Mouse (Mus musculus) intestine, embryonic 15.5 days (tissue): ENCODE results near the gene Wasf2. TPM values are rescaled to one million over a fixed set of nuclear protein-coding genes. Genes with fewer than 3 reads are reported as not detected.
A peak's percentile ranks its signal among the peaks of the same experiment; 100 is the strongest.

ENCODE experiments used
- ATAC-seq: fragments of 200-750 bp; cut with Nextera tagmentation; 2 replicates; pipeline ENCODE4 v1.8.0; 2017; ENCODE audit warnings: moderate TSS enrichment, moderate library complexity
- H3K27ac ChIP-seq: fragments of 300-500 bp; sonication (generic); 2 replicates; pipeline ENCODE4 v1.5.1; 2015; ENCODE audit warnings: mild to moderate bottlenecking, inconsistent platforms
- H3K27me3 ChIP-seq: fragments of 300-500 bp; sonication (generic); replicated peaks from 2 replicates; pipeline ENCODE4 v1.6.1; 2015; ENCODE audit warnings: inconsistent platforms
- H3K36me3 ChIP-seq: fragments of 300-500 bp; sonication (generic); 2 replicates; pipeline ENCODE4 v1.6.1; 2015; ENCODE audit warnings: inconsistent platforms
- H3K4me1 ChIP-seq: fragments of 300-500 bp; sonication (generic); replicated peaks from 2 replicates; pipeline ENCODE4 v1.6.1; 2015; ENCODE audit warnings: inconsistent platforms
- H3K4me2 ChIP-seq: fragments of 300-500 bp; sonication (generic); replicated peaks from 2 replicates; pipeline ENCODE4 v1.6.1; 2015; ENCODE audit warnings: mild to moderate bottlenecking, inconsistent platforms
- H3K4me3 ChIP-seq: fragments of 300-500 bp; sonication (generic); replicated peaks from 2 replicates; pipeline ENCODE4 v1.5.1; 2015; ENCODE audit warnings: inconsistent platforms
- H3K9ac ChIP-seq: fragments of 300-500 bp; sonication (generic); 2 replicates; pipeline ENCODE4 v1.6.1; 2015; ENCODE audit warnings: inconsistent platforms
- H3K9me3 ChIP-seq: fragments of 300-500 bp; sonication (generic); 2 replicates; pipeline ENCODE4 v1.6.1; 2016; ENCODE audit warnings: inconsistent platforms
- WGBS: fragments of 180-500 bp; shearing (Covaris S2); methylation state at CpG from one replicate; pipeline ENCODE4 v1.1.7; 2015; 5-methylcytosine and 5-hydroxymethylcytosine counted together
- polyA plus RNA-seq: library from polyadenylated mRNA; unstranded; fragments of >200 nt; fragmentation: Nextera tagmentation; extraction: Ambion mirVana; gene quantifications from 2 replicates; pipeline ENCODE4 v1.2.1, GENCODE M21; 2015

Wasf2 gene
- polyA plus RNA-seq, 1 experiment from 2014 or later = 115 TPM

- H3K9ac ChIP-seq = no peak overlapping the region
- no peak for ATAC-seq
- no peaks in the 10 kb centered on the region for H3K27me3 ChIP-seq
- 56% methylated on average over 1 of the region's 1 CpGs for WGBS
- 0 out of 2 replicates have a peak, but pooled peaks cover 3% of the 10 kb centered on the region for H3K4me1 ChIP-seq
- H3K4me2 ChIP-seq = no peak overlapping the region
- H3K27ac ChIP-seq = no peak overlapping the region
- H3K4me3 ChIP-seq = no peak overlapping the region
- no peaks in the 10 kb centered on the region for H3K9me3 ChIP-seq
- H3K36me3 ChIP-seq = peaks cover 6% of the 10 kb centered on the region; the same call in 1 of the 2 replicates
Measured at GRCm38 (mm10) chr4:133136946-133137345, 6.6 kb downstream of the Wasf2 start.

- no peak for ATAC-seq
- Histone ChIP-seq H3K9me3 (no peaks in the 10 kb centered on the region), H3K9ac (no peak overlapping the region), H3K27me3 (no peaks in the 10 kb centered on the region), H3K4me3 (no peak overlapping the region), H3K36me3 (peaks cover 6% of the 10 kb centered on the region; the same call in 1 of the 2 replicates), H3K27ac (no peak overlapping the region), H3K4me2 (no peak overlapping the region), H3K4me1 (no peaks in the 10 kb centered on the region)
- WGBS = 83% methylated on average over 4 of the region's 4 CpGs
Measured at GRCm38 (mm10) chr4:133138971-133139370, 8.7 kb downstream of the Wasf2 start.

- Histone ChIP-seq H3K27ac (no peak overlapping the region), H3K9me3 (no peaks in the 10 kb centered on the region), H3K36me3 (0 out of 2 replicates have a peak, but pooled peaks cover 3% of the 10 kb centered on the region), H3K9ac (no peak overlapping the region), H3K4me2 (no peak overlapping the region), H3K4me3 (no peak overlapping the region), H3K4me1 (peaks cover 17% of the 10 kb centered on the region), H3K27me3 (no peaks in the 10 kb centered on the region)
- 77% methylated on average over 5 of the region's 5 CpGs for whole genome bisulfite sequencing
- no peak for ATAC-seq
Measured at GRCm38 (mm10) chr4:133155006-133155405, 24.7 kb downstream of the Wasf2 start.

GRCm38 (mm10) chr4:133155726-133156125 is 25.4 kb downstream of the Wasf2 start:
- no peak overlapping the region for H3K4me2 ChIP-seq
- H3K4me3 ChIP-seq = no peak overlapping the region
- no peaks in the 10 kb centered on the region for H3K27me3 ChIP-seq
- H3K9ac ChIP-seq = no peak overlapping the region
- WGBS = 77% methylated on average over 6 of the region's 6 CpGs
- H3K27ac ChIP-seq = no peak overlapping the region
- no peak for ATAC-seq
- 0 out of 2 replicates have a peak, but pooled peaks cover 3% of the 10 kb centered on the region for H3K36me3 ChIP-seq
- H3K4me1 ChIP-seq = peaks cover 17% of the 10 kb centered on the region
- no peaks in the 10 kb centered on the region for H3K9me3 ChIP-seq

GRCm38 (mm10) chr4:133156422-133156821 is 26.1 kb downstream of the Wasf2 start:
- H3K4me3 ChIP-seq = no peak overlapping the region
- no peaks in the 10 kb centered on the region for H3K27me3 ChIP-seq
- H3K4me2 ChIP-seq = no peak overlapping the region
- no peak overlapping the region for H3K27ac ChIP-seq
- H3K9me3 ChIP-seq = no peaks in the 10 kb centered on the region
- H3K9ac ChIP-seq = no peak overlapping the region
- WGBS = 68% methylated on average over 4 of the region's 4 CpGs
- no peak for ATAC-seq
- peaks cover 17% of the 10 kb centered on the region for H3K4me1 ChIP-seq
- 0 out of 2 replicates have a peak, but pooled peaks cover 3% of the 10 kb centered on the region for H3K36me3 ChIP-seq

GRCm38 (mm10) chr4:133156831-133157230 is 26.5 kb downstream of the Wasf2 start:
- H3K4me1 ChIP-seq = peaks cover 17% of the 10 kb centered on the region
- H3K27me3 ChIP-seq = no peaks in the 10 kb centered on the region
- no peak overlapping the region for H3K4me2 ChIP-seq
- H3K9ac ChIP-seq = no peak overlapping the region
- no peak overlapping the region for H3K27ac ChIP-seq
- H3K9me3 ChIP-seq = no peaks in the 10 kb centered on the region
- WGBS = 77% methylated on average over 10 of the region's 10 CpGs
- H3K4me3 ChIP-seq = no peak overlapping the region
- no peak for ATAC-seq
- H3K36me3 ChIP-seq = 0 out of 2 replicates have a peak, but pooled peaks cover 3% of the 10 kb centered on the region

- Histone ChIP-seq H3K4me2 (no peak overlapping the region), H3K27me3 (no peaks in the 10 kb centered on the region), H3K4me1 (peaks cover 17% of the 10 kb centered on the region), H3K9me3 (no peaks in the 10 kb centered on the region), H3K27ac (peak overlapping the region; percentile 33; the same call in 1 of the 2 replicates), H3K36me3 (0 out of 2 replicates have a peak, but pooled peaks cover 3% of the 10 kb centered on the region), H3K9ac (no peak overlapping the region), H3K4me3 (no peak overlapping the region)
- no peak for ATAC-seq
- WGBS = 68% methylated on average over 6 of the region's 6 CpGs
Measured at GRCm38 (mm10) chr4:133159127-133159526, 28.8 kb downstream of the Wasf2 start.

GRCm38 (mm10) chr4:133159646-133160045 is 29.3 kb downstream of the Wasf2 start:
- 78% methylated on average over 4 of the region's 4 CpGs for WGBS
- Histone ChIP-seq H3K36me3 (0 out of 2 replicates have a peak, but pooled peaks cover 3% of the 10 kb centered on the region), H3K4me1 (peaks cover 17% of the 10 kb centered on the region), H3K4me2 (no peak overlapping the region), H3K4me3 (no peak overlapping the region), H3K9ac (no peak overlapping the region), H3K27ac (no peak overlapping the region), H3K27me3 (no peaks in the 10 kb centered on the region), H3K9me3 (no peaks in the 10 kb centered on the region)
- no peak for ATAC-seq

- Histone ChIP-seq H3K36me3 (peaks cover 3% of the 10 kb centered on the region; the same call in 1 of the 2 replicates), H3K4me3 (no peak overlapping the region), H3K4me2 (no peak overlapping the region), H3K9me3 (no peaks in the 10 kb centered on the region), H3K27ac (no peak overlapping the region), H3K9ac (no peak overlapping the region), H3K27me3 (no peaks in the 10 kb centered on the region), H3K4me1 (peaks cover 17% of the 10 kb centered on the region)
- 88% methylated on average over 8 of the region's 8 CpGs for WGBS
- ATAC-seq = no peak
Measured at GRCm38 (mm10) chr4:133160211-133160610, 29.9 kb downstream of the Wasf2 start.

GRCm38 (mm10) chr4:133160821-133161220 is 30.5 kb downstream of the Wasf2 start:
- Histone ChIP-seq H3K4me3 (no peak overlapping the region), H3K9me3 (no peaks in the 10 kb centered on the region), H3K36me3 (peaks cover 3% of the 10 kb centered on the region; the same call in 1 of the 2 replicates), H3K27ac (no peak overlapping the region), H3K9ac (no peak overlapping the region), H3K4me2 (no peak overlapping the region), H3K4me1 (peaks cover 15% of the 10 kb centered on the region), H3K27me3 (no peaks in the 10 kb centered on the region)
- 79% methylated on average over 4 of the region's 4 CpGs for WGBS
- ATAC-seq = no peak

GRCm38 (mm10) chr4:133162196-133162595 is 31.9 kb downstream of the Wasf2 start:
- no peak for ATAC-seq
- H3K27ac ChIP-seq = no peak overlapping the region
- H3K4me1 ChIP-seq = 0 out of 2 replicates have a peak, but pooled peaks cover 4% of the 10 kb centered on the region
- no peak overlapping the region for H3K9ac ChIP-seq
- no peak overlapping the region for H3K4me2 ChIP-seq
- no peaks in the 10 kb centered on the region for H3K9me3 ChIP-seq
- H3K36me3 ChIP-seq = no peaks in the 10 kb centered on the region; the same call in 1 of the 2 replicates
- no peaks in the 10 kb centered on the region for H3K27me3 ChIP-seq
- 68% methylated on average over 6 of the region's 6 CpGs for WGBS
- H3K4me3 ChIP-seq = no peak overlapping the region

- Histone ChIP-seq H3K9me3 (no peaks in the 10 kb centered on the region), H3K27ac (no peak overlapping the region), H3K36me3 (no peaks in the 10 kb centered on the region; the same call in 1 of the 2 replicates), H3K27me3 (no peaks in the 10 kb centered on the region), H3K4me3 (no peak overlapping the region), H3K4me2 (no peak overlapping the region), H3K4me1 (peaks cover 22% of the 10 kb centered on the region), H3K9ac (no peak overlapping the region)
- WGBS = 74% methylated on average over 9 of the region's 9 CpGs
- no peak for ATAC-seq
Measured at GRCm38 (mm10) chr4:133166773-133167172, 36.5 kb downstream of the Wasf2 start.
